Mouse (Mus musculus) small intestine, adult 2 months (tissue): ENCODE data around the gene Adgrb3.

Source experiments
- CTCF ChIP-seq: fragments of 200-500 bp; IDR thresholded peaks from 2 replicates; pipeline ENCODE4 v1.5.1; 2012; ENCODE audit warnings: low read depth, mild to moderate bottlenecking, control low read depth, inconsistent platforms, low read length, moderate library complexity, mixed read lengths; ENCODE audit not compliant: insufficient replicate concordance, insufficient read length; ENCODE audit errors: extremely low read depth
- POLR2A ChIP-seq: fragments of 200-500 bp; IDR thresholded peaks from 2 replicates; pipeline ENCODE4 v1.6.1; 2012; ENCODE audit warnings: low read depth, mild to moderate bottlenecking, control low read depth, inconsistent platforms, low read length, moderate library complexity

DNA sequence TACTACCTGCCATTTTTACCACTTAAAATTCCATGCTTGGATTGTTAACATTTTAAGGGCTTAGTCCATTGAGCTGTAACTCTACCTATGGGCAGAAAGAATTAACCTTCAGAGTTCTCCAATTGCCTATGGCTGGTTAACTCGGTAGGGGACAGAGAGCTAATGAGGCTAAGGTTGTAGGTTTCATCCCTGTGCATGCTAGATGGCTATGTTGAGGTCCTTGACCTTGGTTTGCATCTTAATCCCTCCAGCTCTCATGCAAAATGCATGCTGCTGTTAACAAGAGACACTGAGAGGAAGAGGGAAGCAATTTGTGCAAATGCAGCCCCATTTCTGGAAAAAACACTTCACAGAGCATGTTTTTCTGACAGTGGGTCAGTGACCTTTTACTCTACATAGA lies 366.9 kb downstream of the Adgrb3 start:
- no peak for TF ChIP-seq POLR2A
- no peak for TF ChIP-seq CTCF
